Mouse (Mus musculus) liver, adult 2 months (tissue): ENCODE results near the gene Pygb. TPM values are rescaled to one million over a fixed set of nuclear protein-coding genes. Genes with fewer than 3 reads are reported as not detected.

ENCODE experiments used
- DNase-seq: peaks from one replicate; pipeline ENCODE4 v3.0.0-alpha.2; 2011; ENCODE audit warnings: low read depth, low spot score; ENCODE audit errors: extremely low read depth
- H3K27ac ChIP-seq: fragments of 200-500 bp; replicated peaks from 2 replicates; pipeline ENCODE4 v1.5.1; 2012; ENCODE audit warnings: low read depth, mild to moderate bottlenecking, control low read depth, inconsistent platforms, low read length; ENCODE audit not compliant: insufficient read depth
- H3K27me3 ChIP-seq: fragments of 200-500 bp; 2 replicates; pipeline ENCODE4 v1.6.1; 2012; ENCODE audit warnings: mild to moderate bottlenecking, moderate library complexity, low read length, inconsistent platforms; ENCODE audit not compliant: control insufficient read depth, insufficient read depth
- H3K36me3 ChIP-seq: fragments of 200-500 bp; 2 replicates; pipeline ENCODE4 v1.6.1; 2012; ENCODE audit warnings: low read length, inconsistent platforms; ENCODE audit not compliant: control insufficient read depth, insufficient read depth
- H3K4me1 ChIP-seq: fragments of 200-500 bp; 2 replicates; pipeline ENCODE4 v1.6.1; 2011; ENCODE audit warnings: low read length; ENCODE audit not compliant: control insufficient read depth, insufficient read depth
- H3K4me3 ChIP-seq: fragments of 200-500 bp; 2 replicates; pipeline ENCODE4 v1.5.1; 2011; ENCODE audit warnings: low read depth, mild to moderate bottlenecking, control low read depth, low read length, moderate library complexity; ENCODE audit not compliant: insufficient read depth
- H3K79me2 ChIP-seq: fragments of 200-500 bp; 2 replicates; pipeline ENCODE4 v1.6.1; 2012; ENCODE audit warnings: inconsistent platforms, mild to moderate bottlenecking, low read length, moderate library complexity; ENCODE audit not compliant: control insufficient read depth, insufficient read depth
- H3K9ac ChIP-seq: fragments of 200-500 bp; 2 replicates; pipeline ENCODE4 v1.6.1; 2012; ENCODE audit warnings: low read depth, mild to moderate bottlenecking, control low read depth, inconsistent platforms, low read length
- CTCF ChIP-seq: fragments of 200-500 bp; IDR thresholded peaks from 2 replicates; pipeline ENCODE4 v1.5.1; 2011; ENCODE audit warnings: low read depth, low read length, control low read depth
- POLR2A ChIP-seq: fragments of 200-500 bp; IDR thresholded peaks from 2 replicates; pipeline ENCODE4 v1.6.1; 2011; ENCODE audit warnings: low read length, control low read depth; ENCODE audit not compliant: insufficient read depth; ENCODE audit errors: extremely low read depth
- WGBS: fragments of 180-500 bp; shearing (Covaris S2); methylation state at CpG from one replicate; pipeline ENCODE4 v1.1.7; 2018; 5-methylcytosine and 5-hydroxymethylcytosine counted together
- polyA plus RNA-seq: library from polyadenylated mRNA; depleted of rRNA; stranded (reverse); fragments of >200 nt; gene quantifications from 2 replicates; pipeline ENCODE4 v1.2.3, GENCODE M21; 2012
- total RNA-seq: library from RNA; depleted of rRNA; stranded (reverse); fragments of >200 nt; gene quantifications from 2 replicates; pipeline ENCODE4 v1.2.3, GENCODE M21; 2014

The Pygb gene
- total and polyA plus RNA-seq, 2 experiments: 3.3 to 4.8 TPM

DNA sequence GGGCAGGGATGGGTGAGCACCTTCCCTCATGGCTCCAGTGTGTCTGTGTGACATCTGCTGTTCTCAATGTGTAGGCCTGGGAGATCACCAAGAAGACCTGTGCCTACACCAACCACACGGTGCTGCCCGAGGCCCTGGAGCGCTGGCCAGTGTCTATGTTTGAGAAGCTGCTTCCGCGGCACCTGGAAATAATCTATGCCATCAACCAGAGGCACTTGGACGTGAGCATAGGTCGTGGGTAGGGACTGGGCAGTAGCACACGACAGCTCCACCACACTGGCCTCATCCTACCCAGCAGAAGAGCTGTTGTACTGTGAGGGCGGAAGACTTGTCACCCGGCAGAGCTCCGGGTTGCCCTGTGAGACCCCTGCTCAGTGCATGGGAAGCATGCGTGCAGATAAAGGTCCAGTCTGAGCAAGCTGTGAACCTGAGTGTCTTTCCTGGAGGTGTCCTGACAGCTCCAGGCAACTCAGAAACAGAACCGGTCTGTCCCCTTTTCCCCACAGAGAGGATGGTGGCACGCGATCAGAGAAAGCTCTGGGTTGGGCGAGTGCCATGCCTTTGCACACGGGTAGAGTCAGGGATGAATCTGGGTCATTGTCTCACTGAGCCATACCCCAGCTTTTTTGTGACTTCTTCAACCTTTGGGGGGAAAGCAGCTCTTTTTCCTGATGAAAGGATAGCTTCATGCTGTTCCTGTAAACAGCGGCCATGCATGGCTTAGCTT, 30.3 kb downstream of the Pygb start:
- Histone ChIP-seq H3K9ac (no peak overlapping the region), H3K27ac (no peak overlapping the region), H3K4me3 (no peak overlapping the region), H3K27me3 (no peaks in the 10 kb centered on the region), H3K4me1 (no peaks in the 10 kb centered on the region), H3K36me3 (peaks cover 1% of the 10 kb centered on the region; the same call in 1 of the 2 replicates), H3K79me2 (no peaks in the 10 kb centered on the region)
- no peak for DNase-seq
- TF ChIP-seq CTCF (no peak), POLR2A (no peak)
- WGBS: 87% methylated on average over 18 of the region's 18 CpGs

DNA sequence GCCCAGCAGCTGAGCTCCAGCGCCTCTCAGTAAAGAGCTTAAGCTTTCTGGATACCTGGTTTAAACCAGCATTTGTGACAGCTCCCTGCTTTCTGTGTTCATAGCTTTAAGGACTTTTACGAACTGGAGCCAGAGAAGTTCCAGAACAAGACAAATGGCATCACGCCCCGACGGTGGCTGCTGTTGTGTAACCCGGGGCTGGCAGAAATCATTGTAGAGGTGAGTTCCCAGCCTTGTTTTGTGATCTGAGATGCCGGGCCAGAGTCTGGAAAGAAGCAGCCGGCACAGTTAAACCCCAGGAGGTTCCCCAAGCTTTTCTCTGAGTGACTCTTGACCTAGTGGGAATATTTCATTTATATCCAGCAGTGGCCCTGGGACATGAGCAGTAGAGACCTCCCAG, 32.2 kb downstream of the Pygb start:
- Histone ChIP-seq H3K4me1 (no peaks in the 10 kb centered on the region), H3K79me2 (no peaks in the 10 kb centered on the region), H3K4me3 (no peak overlapping the region), H3K9ac (no peak overlapping the region), H3K27ac (no peak overlapping the region), H3K27me3 (no peaks in the 10 kb centered on the region), H3K36me3 (no peaks in the 10 kb centered on the region)
- DNase-seq: no peak
- TF ChIP-seq POLR2A: no peak
- no peak for TF ChIP-seq CTCF
- 82% methylated on average over 8 of the region's 8 CpGs for WGBS

DNA sequence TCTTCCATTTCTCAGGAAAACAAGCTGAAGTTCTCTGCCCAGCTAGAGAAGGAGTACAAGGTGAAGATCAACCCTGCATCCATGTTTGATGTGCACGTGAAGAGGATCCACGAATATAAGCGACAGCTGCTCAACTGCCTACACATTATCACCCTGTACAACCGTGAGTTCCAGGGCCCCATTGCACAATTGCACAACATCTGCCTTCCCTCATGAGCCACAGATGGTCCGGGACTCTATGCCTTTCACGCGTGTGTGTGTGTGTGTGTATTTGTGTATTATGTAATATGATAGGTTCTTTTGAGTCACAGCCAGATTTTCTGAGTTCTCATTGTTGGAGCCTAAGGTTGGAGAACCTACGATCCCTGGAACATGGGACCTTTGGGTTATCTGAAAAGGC, 34.2 kb downstream of the Pygb start:
- TF ChIP-seq POLR2A: no peak
- TF ChIP-seq CTCF: no peak
- Histone ChIP-seq H3K9ac (no peak overlapping the region), H3K36me3 (0 out of 2 replicates have a peak, but pooled peaks cover 3% of the 10 kb centered on the region), H3K4me1 (no peaks in the 10 kb centered on the region), H3K27ac (no peak overlapping the region), H3K27me3 (no peaks in the 10 kb centered on the region), H3K79me2 (no peaks in the 10 kb centered on the region), H3K4me3 (no peak overlapping the region)
- DNase-seq: no peak
- 54% methylated on average over 8 of the region's 8 CpGs for WGBS

DNA sequence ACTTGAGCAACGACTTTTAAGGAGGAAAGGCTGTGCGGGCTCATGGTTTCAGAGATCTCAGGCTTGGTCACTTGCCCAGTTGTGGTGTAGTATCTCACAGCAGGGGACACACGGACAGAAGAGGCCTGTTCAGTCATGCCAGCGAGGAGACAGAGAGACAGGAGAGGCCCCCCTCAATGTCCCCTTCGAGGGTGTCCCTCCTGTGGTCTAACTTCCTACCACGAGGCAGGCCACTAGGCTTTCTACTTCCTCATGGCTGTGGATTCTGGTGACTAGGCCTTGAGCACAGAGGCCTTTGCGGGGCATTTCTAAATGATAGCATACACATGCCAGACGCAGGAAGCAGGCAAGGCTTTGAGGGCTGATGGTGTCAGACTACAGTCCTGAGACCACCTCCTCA, 36.5 kb downstream of the Pygb start:
- peaks cover 3% of the 10 kb centered on the region; the same call in 1 of the 2 replicates for H3K36me3 ChIP-seq

DNA sequence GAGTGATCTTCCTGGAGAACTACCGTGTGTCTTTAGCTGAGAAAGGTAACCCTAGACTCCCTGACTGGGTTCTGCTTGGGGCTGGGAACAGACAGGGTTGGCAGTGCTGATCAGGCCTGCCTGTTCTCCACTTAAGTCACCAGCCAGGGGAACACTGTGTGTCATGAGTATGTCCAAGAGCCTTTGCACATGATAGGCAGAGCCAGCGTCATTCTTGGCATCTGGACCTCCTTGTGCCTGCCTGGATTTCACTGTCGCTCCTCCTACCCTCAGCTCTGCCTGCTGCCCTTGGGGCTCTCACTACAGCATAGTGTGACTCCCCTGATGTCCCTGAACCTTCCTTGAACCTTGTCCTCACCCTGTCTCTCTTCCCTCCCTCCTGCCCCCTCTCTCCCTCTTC, 39.9 kb downstream of the Pygb start:
- Histone ChIP-seq H3K27me3 (no peaks in the 10 kb centered on the region), H3K27ac (no peak overlapping the region), H3K4me3 (no peak overlapping the region), H3K9ac (no peak overlapping the region), H3K79me2 (no peaks in the 10 kb centered on the region), H3K36me3 (peaks cover 5% of the 10 kb centered on the region; the same call in 1 of the 2 replicates), H3K4me1 (no peaks in the 10 kb centered on the region)
- 89% methylated on average over 3 of the region's 3 CpGs for WGBS
- no peak for TF ChIP-seq POLR2A
- TF ChIP-seq CTCF: no peak
- no peak for DNase-seq

More for the DNA sequence above, 36.5 kb downstream of the Pygb start:
- 80% methylated on average over 8 of the region's 8 CpGs for WGBS
- Histone ChIP-seq H3K9ac (no peak overlapping the region), H3K79me2 (no peaks in the 10 kb centered on the region), H3K4me3 (no peak overlapping the region), H3K27me3 (no peaks in the 10 kb centered on the region), H3K4me1 (no peaks in the 10 kb centered on the region), H3K27ac (no peak overlapping the region)
- TF ChIP-seq POLR2A: no peak
- TF ChIP-seq CTCF: no peak
- DNase-seq: no peak

DNA sequence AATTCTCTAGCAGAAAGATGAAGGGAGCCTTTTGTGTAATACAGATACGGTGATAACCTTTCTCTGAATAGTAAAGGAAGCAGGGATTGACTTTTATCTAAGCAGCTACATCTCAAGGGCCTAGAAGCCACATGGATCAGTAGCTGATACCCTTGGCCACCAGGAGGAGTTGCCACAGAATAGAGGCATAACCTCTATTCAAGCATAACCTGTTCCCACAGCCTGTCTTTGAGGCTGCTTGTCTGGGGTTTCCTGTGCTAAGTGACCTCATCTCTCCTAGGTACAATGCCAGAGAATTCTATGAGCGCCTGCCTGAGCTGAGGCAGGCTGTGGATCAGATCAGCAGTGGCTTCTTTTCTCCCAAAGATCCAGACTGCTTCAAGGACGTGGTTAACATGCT, 41.6 kb downstream of the Pygb start:
- WGBS: 88% methylated on average over 3 of the region's 3 CpGs
- no peak for TF ChIP-seq POLR2A
- TF ChIP-seq CTCF: no peak
- Histone ChIP-seq H3K27me3 (no peaks in the 10 kb centered on the region), H3K4me3 (no peak overlapping the region), H3K27ac (no peak overlapping the region), H3K79me2 (no peaks in the 10 kb centered on the region), H3K4me1 (no peaks in the 10 kb centered on the region), H3K9ac (no peak overlapping the region), H3K36me3 (peaks cover 5% of the 10 kb centered on the region; the same call in 1 of the 2 replicates)
- no peak for DNase-seq
